Mouse (Mus musculus) spleen, embryonic (tissue): Measurements from ENCODE around the gene Ddx60.

ENCODE experiments used
- CTCF ChIA-PET: fragments of 350-600 bp; sonication (Branson Sonifier 250); formaldehyde crosslinking; loops from one replicate; lab custom pipeline; 2022; lab: Charles Lee

The Ddx60 gene

DNA sequence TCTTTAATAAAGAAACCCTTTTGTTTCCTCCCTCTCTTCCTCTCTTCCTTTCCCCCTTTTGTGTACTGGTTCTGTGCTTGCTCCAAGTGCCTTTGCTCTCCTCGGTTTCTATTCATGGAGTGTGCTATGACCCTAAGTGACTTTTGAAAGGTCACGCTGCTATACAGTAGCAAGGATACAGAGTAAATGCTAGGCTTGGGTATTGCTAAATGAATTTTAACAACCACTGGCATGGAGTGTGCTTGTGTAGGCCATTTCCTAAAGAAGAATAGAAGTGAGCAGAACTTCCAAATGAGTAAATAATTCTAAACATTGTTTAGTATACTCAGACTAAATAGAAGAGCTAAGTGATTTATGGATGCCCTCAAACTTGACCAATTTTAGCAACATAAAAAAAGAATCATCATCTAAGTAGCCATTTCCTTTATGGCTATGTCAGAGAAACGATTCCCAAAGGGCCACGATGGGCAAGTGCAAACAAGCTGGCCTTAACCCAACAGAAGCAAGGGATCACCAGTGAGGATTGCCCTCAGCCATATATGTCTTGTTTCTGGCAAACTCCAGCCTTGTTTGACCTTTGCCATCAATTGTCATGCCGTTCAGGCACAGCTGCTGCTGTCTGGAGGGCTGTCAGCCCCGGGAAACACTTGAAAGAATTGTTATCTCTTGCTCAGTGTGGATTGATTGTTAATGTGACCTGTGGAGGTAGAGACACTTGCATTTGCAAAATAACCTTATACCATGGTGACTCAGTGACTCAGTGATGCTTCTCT is 58.0 kb downstream of the Ddx60 start:
- CTCF ChIA-PET = no interaction called here

DNA sequence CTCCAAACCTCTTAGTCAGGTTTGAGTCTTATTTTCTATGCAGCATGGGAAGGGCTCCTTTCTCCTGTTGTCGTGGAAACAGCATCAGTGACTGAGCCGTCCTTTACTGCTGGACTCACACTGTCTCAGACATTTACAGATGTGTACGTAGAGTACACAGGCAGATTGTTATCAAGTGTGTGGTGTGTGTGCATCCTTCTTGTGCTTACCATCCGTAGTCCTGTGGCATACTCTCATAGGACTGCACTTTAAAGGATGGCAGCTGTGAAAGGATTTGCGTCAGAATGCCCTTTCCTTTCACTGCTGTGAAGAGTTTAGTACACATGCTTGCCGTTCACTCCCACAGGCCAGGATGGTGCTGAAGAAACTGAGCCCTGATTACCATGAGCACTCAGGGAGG is 61.6 kb downstream of the Ddx60 start:
- CTCF ChIA-PET = no interaction called here

DNA sequence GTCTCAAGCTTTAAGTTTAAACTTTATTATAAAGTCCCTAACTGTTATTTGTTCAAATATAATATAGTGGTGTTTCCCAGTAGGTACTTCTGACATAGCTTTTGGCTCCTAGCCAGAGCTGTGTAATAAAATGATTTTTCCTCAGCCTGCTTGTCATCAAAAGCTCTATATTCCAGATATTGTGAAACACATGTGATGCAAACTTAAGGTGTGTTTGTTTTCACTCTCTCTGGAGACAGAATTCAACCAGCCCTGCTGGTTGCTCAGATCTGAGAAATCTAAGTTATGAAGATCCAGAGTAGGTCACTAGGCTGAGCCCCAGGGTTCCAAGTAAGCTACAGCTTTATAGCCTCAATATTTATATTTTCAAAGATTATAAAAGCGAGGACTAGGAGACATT is 64.9 kb downstream of the Ddx60 start:
- CTCF ChIA-PET = no interaction called here

DNA sequence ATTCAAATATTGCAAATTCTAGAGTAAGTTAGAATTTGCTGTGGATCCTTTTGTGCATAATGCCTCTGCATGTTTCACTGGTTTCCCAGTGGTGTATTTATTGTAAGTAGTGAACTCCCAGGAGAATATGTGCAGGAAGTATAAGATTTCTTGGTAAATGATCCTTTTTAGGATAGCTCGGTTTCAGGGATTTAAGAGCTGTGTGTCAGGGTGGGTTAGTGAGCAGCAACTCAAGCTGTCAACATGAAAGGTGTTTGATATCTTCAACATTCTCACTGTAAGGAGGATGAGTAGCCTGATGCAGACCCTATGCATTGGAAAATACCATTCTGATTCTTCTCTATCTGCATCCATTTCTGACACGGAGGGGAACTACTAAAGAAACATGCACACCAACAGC is 69.2 kb downstream of the Ddx60 start:
- CTCF ChIA-PET = no interaction called here

DNA sequence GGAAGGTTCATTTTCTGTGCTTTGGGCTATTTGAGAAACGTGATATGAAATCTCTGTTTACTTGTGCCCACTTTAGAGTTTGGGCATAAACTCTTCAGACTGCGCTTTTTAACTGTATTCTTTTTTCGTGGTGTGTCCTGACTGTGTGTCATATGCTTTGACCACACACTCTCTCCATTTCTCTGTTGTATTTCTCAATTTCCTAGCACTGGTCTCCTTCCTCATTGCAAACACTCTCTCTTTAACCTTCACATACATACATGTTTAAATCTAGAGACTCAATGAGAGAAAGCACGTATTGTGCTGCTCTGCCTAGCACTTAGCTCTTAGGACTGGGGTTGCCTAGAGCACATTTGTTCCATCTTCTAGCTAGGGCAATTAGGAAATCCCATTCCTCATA is 86.3 kb downstream of the Ddx60 start:
- CTCF ChIA-PET = no interaction called here

DNA sequence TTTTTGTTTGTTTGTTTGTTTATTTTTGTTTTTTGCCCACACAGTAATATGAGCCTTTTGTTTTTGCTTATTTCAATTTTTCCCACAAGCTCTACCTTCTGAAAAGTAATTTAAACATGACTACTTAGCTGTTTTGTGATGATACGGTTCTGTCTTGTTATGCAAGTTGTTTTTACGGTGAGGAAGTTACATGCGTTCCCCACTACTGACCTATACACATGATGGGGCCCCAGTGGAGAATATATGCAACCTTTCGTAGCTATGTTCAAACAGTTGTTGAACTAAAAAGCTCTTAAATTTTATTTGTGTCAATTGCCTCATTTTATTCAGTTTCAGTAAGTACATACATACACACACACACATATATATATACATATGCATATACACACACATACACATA is 86.7 kb downstream of the Ddx60 start:
- CTCF ChIA-PET = no interaction called here

DNA sequence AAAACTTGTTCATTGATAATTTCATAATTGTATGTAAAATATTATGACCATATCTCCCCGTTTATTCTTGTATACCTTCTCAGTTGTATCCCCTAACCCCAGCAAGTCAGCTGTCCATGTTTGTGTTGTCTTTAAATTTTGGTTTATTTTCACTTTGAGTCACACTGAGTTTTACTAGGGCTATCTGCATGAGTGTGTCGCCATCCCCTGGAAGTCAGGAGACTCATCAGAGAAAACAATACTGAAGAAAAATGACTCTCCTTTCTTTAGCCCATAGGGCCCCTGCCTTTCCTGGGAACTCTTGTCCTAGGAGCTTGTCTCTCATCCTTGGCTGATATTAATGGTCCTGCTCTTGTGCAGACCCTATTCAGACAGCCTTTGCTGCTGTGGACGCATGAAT is 106.5 kb downstream of the Ddx60 start:
- CTCF ChIA-PET = no interaction called here

- CTCF ChIA-PET = no interaction called here
These were observed 118.9 kb downstream of the Ddx60 start for GRCm38 (mm10) chr8:62046809-62047208.

GRCm38 (mm10) chr8:62060357-62060756 is 132.5 kb downstream of the Ddx60 start:
- CTCF ChIA-PET = no interaction called here

DNA sequence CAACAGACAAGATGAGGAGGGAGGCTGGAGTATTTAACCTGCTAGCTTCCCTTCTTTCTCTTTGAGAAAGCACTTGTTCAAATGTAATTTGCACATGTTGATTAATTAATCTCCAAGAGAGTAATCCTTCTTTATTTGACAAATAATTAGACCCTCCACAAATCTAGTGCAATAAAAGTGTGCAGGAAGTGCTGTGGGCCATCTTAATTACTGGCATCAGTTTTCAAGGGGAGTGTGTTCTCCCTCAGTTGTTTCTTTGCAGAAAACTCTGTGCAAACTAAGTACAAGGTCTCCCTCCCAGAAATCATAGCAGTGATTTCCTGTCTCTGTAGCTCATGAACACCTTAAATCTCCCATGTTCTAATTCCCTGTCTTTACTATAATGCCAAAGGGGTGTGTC is 140.4 kb downstream of the Ddx60 start:
- CTCF ChIA-PET = no interaction called here

GRCm38 (mm10) chr8:62080195-62080802 is 152.4 kb downstream of the Ddx60 start:
- CTCF ChIA-PET = no interaction called here

GRCm38 (mm10) chr8:62081804-62082203 is 153.9 kb downstream of the Ddx60 start:
- CTCF ChIA-PET = no interaction called here
